Mouse (Mus musculus): Measurements from ENCODE around the gene Abcd1. TPM values are rescaled to one million over a fixed set of nuclear protein-coding genes. Genes with fewer than 3 reads are reported as not detected.

The Abcd1 gene
- polyA plus RNA-seq, 1 experiment, result 45.8 TPM

DNA sequence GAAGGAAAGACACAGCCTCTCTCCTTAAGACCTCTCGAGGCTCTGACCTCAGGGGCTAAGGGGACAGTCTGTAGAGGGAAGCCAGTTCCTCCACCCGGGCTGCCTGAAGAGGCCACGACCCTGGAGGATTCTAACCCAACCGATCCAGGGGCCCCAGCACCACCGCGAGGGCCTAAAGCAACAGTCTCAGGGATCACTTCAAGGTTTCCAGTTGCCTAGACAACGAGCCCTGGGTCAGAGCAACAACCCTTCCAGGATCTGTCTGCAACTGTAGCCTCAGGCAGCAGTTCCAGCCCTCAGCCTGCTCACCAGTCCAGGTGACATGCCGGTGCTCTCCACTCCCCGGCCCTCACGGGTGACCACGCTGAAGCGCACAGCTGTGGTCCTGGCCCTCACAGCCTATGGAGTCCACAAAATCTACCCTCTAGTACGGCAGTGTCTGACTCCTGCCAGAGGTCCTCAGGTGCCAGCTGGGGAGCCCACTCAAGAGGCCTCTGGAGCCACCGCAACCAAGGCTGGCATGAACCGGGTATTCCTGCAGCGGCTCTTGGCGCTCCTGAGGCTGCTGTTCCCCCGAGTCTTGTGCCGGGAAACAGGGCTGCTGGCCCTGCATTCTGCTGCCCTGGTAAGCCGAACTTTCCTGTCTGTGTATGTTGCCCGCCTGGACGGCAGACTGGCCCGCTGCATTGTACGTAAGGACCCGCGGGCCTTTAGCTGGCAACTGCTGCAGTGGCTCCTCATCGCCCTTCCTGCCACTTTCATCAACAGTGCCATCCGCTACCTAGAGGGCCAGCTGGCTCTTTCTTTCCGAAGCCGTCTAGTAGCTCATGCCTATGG, 530 bp downstream of the Abcd1 start:
- no peak for TF ChIP-seq CTCF (IDR thresholded peaks at IDR 0.05; ENCODE audit: extremely low read depth, insufficient read depth, insufficient read length, insufficient replicate concordance)
- peak; percentile 68; the same call in 1 of the 2 replicates for TF ChIP-seq POLR2A (IDR thresholded peaks at IDR 0.05; ENCODE audit: low read depth, low read length)
- Histone ChIP-seq H3K36me3 (ENCODE audit: control insufficient read depth, insufficient read depth, low read length) (peaks cover 5% of the 10 kb centered on the region), H3K4me3 (ENCODE audit: extremely low read depth, insufficient read depth, insufficient read length) (peak overlapping the region; percentile 85), H3K27ac (ENCODE audit: insufficient read depth, low read length) (peak overlapping the region; percentile 99), H3K27me3 (ENCODE audit: control insufficient read depth, insufficient read depth, low read length) (no peaks in the 10 kb centered on the region), H3K4me1 (ENCODE audit: control insufficient read depth, insufficient read depth, insufficient read length) (peaks cover 8% of the 10 kb centered on the region)
- peak in 1 of 2 experiments; percentile 9 for DNase-seq (ENCODE audit: low read depth in 1 of 2, low spot score in 2 of 2)
- 34% methylated on average over 30 of the region's 30 CpGs for WGBS

DNA sequence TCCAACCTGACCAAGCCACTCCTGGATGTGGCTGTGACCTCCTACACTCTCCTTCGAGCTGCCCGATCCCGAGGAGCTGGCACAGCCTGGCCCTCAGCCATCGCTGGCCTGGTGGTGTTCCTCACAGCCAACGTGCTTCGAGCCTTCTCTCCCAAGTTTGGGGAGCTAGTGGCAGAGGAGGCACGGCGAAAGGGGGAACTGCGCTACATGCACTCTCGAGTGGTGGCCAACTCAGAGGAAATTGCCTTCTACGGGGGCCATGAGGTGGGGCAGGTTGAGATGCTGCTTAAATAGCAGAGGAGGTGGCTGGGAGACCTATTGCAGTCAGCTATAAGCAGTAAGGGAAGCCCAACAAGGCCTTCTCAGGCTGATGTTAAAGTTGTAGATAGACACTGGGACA, 1.3 kb downstream of the Abcd1 start:
- WGBS, result 28% methylated on average over 11 of the region's 11 CpGs
- no peaks in the 10 kb centered on the region for H3K27me3 ChIP-seq (ENCODE audit: control insufficient read depth, insufficient read depth, low read length)
- peak overlapping the region; percentile 99 for H3K27ac ChIP-seq (ENCODE audit: insufficient read depth, low read length)
- peak overlapping the region; percentile 85 for H3K4me3 ChIP-seq (ENCODE audit: extremely low read depth, insufficient read depth, insufficient read length)
- DNase-seq (ENCODE audit: low read depth in 1 of 2, low spot score in 2 of 2), result peak in 1 of 2 experiments; percentile 55
- peaks cover 4% of the 10 kb centered on the region for H3K36me3 ChIP-seq (ENCODE audit: control insufficient read depth, insufficient read depth, low read length)
- H3K4me1 ChIP-seq (ENCODE audit: control insufficient read depth, insufficient read depth, insufficient read length), result peaks cover 8% of the 10 kb centered on the region
- TF ChIP-seq POLR2A (IDR thresholded peaks at IDR 0.05; ENCODE audit: low read depth, low read length) (peak; percentile 18; the same call in 1 of the 2 replicates), CTCF (IDR thresholded peaks at IDR 0.05; ENCODE audit: extremely low read depth, insufficient read depth, insufficient read length, insufficient replicate concordance) (no peak)

GRCm38 (mm10) chrX:73718271-73718670, 1.9 kb downstream of the Abcd1 start:
- no peak for DNase-seq (ENCODE audit: low read depth in 1 of 2, low spot score in 2 of 2)
- H3K27ac ChIP-seq (ENCODE audit: insufficient read depth, low read length), result peak overlapping the region; percentile 99
- H3K4me3 ChIP-seq (ENCODE audit: extremely low read depth, insufficient read depth, insufficient read length), result peak overlapping the region; percentile 85
- H3K4me1 ChIP-seq (ENCODE audit: control insufficient read depth, insufficient read depth, insufficient read length), result peaks cover 8% of the 10 kb centered on the region
- H3K27me3 ChIP-seq (ENCODE audit: control insufficient read depth, insufficient read depth, low read length), result no peaks in the 10 kb centered on the region
- WGBS, result 35% methylated on average over 3 of the region's 3 CpGs
- peaks cover 4% of the 10 kb centered on the region for H3K36me3 ChIP-seq (ENCODE audit: control insufficient read depth, insufficient read depth, low read length)
- TF ChIP-seq POLR2A (IDR thresholded peaks at IDR 0.05; ENCODE audit: low read depth, low read length) (no peak), CTCF (IDR thresholded peaks at IDR 0.05; ENCODE audit: extremely low read depth, insufficient read depth, insufficient read length, insufficient replicate concordance) (no peak)

- TF ChIP-seq CTCF (IDR thresholded peaks at IDR 0.05; ENCODE audit: extremely low read depth, insufficient read depth, insufficient read length, insufficient replicate concordance), result no peak
- no peak for TF ChIP-seq POLR2A (IDR thresholded peaks at IDR 0.05; ENCODE audit: low read depth, low read length)
- Histone ChIP-seq H3K4me1 (ENCODE audit: control insufficient read depth, insufficient read depth, insufficient read length) (peaks cover 8% of the 10 kb centered on the region), H3K4me3 (ENCODE audit: extremely low read depth, insufficient read depth, insufficient read length) (peak overlapping the region; percentile 85), H3K27ac (ENCODE audit: insufficient read depth, low read length) (peak overlapping the region; percentile 99), H3K36me3 (ENCODE audit: control insufficient read depth, insufficient read depth, low read length) (peaks cover 4% of the 10 kb centered on the region), H3K27me3 (ENCODE audit: control insufficient read depth, insufficient read depth, low read length) (no peaks in the 10 kb centered on the region)
- WGBS, result 29% methylated on average over 5 of the region's 5 CpGs
- DNase-seq (ENCODE audit: low read depth in 1 of 2, low spot score in 2 of 2), result peak; percentile 42 to 55
These were observed 2.4 kb downstream of the Abcd1 start for GRCm38 (mm10) chrX:73718686-73719362.

GRCm38 (mm10) chrX:73730908-73731307, 14.5 kb downstream of the Abcd1 start:
- no peak for TF ChIP-seq POLR2A (IDR thresholded peaks at IDR 0.05; ENCODE audit: low read depth, low read length)
- TF ChIP-seq CTCF (IDR thresholded peaks at IDR 0.05; ENCODE audit: extremely low read depth, insufficient read depth, insufficient read length, insufficient replicate concordance), result no peak
- Histone ChIP-seq H3K27ac (ENCODE audit: insufficient read depth, low read length) (no peak overlapping the region), H3K27me3 (ENCODE audit: control insufficient read depth, insufficient read depth, low read length) (no peaks in the 10 kb centered on the region), H3K4me3 (ENCODE audit: extremely low read depth, insufficient read depth, insufficient read length) (no peak overlapping the region), H3K4me1 (ENCODE audit: control insufficient read depth, insufficient read depth, insufficient read length) (no peaks in the 10 kb centered on the region), H3K36me3 (ENCODE audit: control insufficient read depth, insufficient read depth, low read length) (peaks cover 16% of the 10 kb centered on the region)
- DNase-seq (ENCODE audit: low read depth in 1 of 2, low spot score in 2 of 2), result no peak
- 57% methylated on average over 1 of the region's 1 CpGs for WGBS

DNA sequence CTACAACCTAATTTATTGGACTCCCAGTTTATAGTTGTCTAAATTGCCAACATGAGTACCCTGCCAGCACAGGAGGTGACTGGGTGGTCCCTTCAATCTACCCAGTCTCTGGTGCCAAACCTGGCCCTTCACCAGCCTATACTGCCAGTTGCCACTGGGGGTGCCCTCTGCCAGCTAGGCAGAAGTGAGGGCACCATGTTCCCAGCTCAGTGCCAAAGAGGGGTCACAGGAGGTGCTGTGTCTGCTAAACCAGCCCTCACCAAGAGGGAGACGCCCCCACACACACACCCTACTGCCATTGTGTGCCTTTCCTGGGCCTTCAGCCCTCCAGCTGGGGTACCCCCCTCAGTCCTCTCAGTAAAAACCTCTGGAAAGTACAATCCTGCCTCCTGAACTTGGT, 21.8 kb downstream of the Abcd1 start:
- 47% methylated on average over 1 of the region's 1 CpGs for WGBS

More for the DNA sequence above, 21.8 kb downstream of the Abcd1 start:
- H3K27ac ChIP-seq (ENCODE audit: insufficient read depth, low read length), result no peak overlapping the region
- H3K4me1 ChIP-seq (ENCODE audit: control insufficient read depth, insufficient read depth, insufficient read length), result no peaks in the 10 kb centered on the region
- H3K27me3 ChIP-seq (ENCODE audit: control insufficient read depth, insufficient read depth, low read length), result no peaks in the 10 kb centered on the region
- no peak overlapping the region for H3K4me3 ChIP-seq (ENCODE audit: extremely low read depth, insufficient read depth, insufficient read length)
- H3K36me3 ChIP-seq (ENCODE audit: control insufficient read depth, insufficient read depth, low read length), result peaks cover 3% of the 10 kb centered on the region; the same call in 1 of the 2 replicates
- no peak for DNase-seq (ENCODE audit: low read depth in 1 of 2, low spot score in 2 of 2)
- TF ChIP-seq CTCF (IDR thresholded peaks at IDR 0.05; ENCODE audit: extremely low read depth, insufficient read depth, insufficient read length, insufficient replicate concordance), result no peak; the same call in 1 of the 2 replicates

All from spleen, adult 2 months (tissue).